Mouse (Mus musculus): ENCODE results near the gene Slc2a2. TPM values are rescaled to one million over a fixed set of nuclear protein-coding genes. Genes with fewer than 3 reads are reported as not detected.
"Not testable (repeated sequence)": the region's sequence is repeated elsewhere in the genome, so short reads cannot be mapped to it uniquely, and the experiment has no call there.

The Slc2a2 gene
- polyA plus RNA-seq, 1 experiment from 2014 or later: not detected

GRCm38 (mm10) chr3:28743251-28743650 lies 45.5 kb downstream of the Slc2a2 start:
- ATAC-seq (ENCODE audit: low FRiP score, low TSS enrichment) (no peak), DNase-seq (peak; percentile 45)
- Histone ChIP-seq H3K36me3 (ENCODE audit: control insufficient read depth, insufficient read depth, low read length) (no peaks in the 10 kb centered on the region), H3K4me3 (replicated peaks; ENCODE audit: low read depth, low read length) (no peak overlapping the region), H3K9me3 (ENCODE audit: control insufficient read depth, low read length) (no peaks in the 10 kb centered on the region), H3K27ac (replicated peaks; ENCODE audit: low read depth, low read length) (0 out of 2 replicates have a peak overlapping the region, but pooled peaks have one; percentile 41), H3K27me3 (ENCODE audit: control insufficient read depth, insufficient read depth, low read length) (no peaks in the 10 kb centered on the region), H3K9ac (replicated peaks; ENCODE audit: low read length) (no peak overlapping the region), H3K4me2 (ENCODE audit: low read length) (no peak overlapping the region), H3K4me1 (ENCODE audit: control insufficient read depth, insufficient read depth, low read length) (no peaks in the 10 kb centered on the region)
- WGBS: 35% methylated on average over 8 of the region's 8 CpGs

GRCm38 (mm10) chr3:28745835-28746483 lies 48.3 kb downstream of the Slc2a2 start:
- WGBS: 31% methylated on average over 7 of the region's 7 CpGs
- no peak overlapping the region for H3K4me2 ChIP-seq (ENCODE audit: low read length)
- H3K27ac ChIP-seq (replicated peaks; ENCODE audit: low read depth, low read length): no peak overlapping the region
- H3K4me3 ChIP-seq (replicated peaks; ENCODE audit: low read depth, low read length): no peak overlapping the region
- no peaks in the 10 kb centered on the region for H3K9me3 ChIP-seq (ENCODE audit: control insufficient read depth, low read length)
- no peak overlapping the region for H3K9ac ChIP-seq (replicated peaks; ENCODE audit: low read length)
- ATAC-seq (ENCODE audit: low FRiP score, low TSS enrichment): peak; percentile 86
- H3K36me3 ChIP-seq (ENCODE audit: control insufficient read depth, insufficient read depth, low read length): no peaks in the 10 kb centered on the region
- no peaks in the 10 kb centered on the region for H3K27me3 ChIP-seq (ENCODE audit: control insufficient read depth, insufficient read depth, low read length)
- H3K4me1 ChIP-seq (ENCODE audit: control insufficient read depth, insufficient read depth, low read length): no peaks in the 10 kb centered on the region
- DNase-seq: peak; percentile 95

- H3K4me1 ChIP-seq (ENCODE audit: control insufficient read depth, insufficient read depth, low read length): no peaks in the 10 kb centered on the region
- WGBS: 89% methylated on average over 3 of the region's 3 CpGs
- H3K9me3 ChIP-seq (ENCODE audit: control insufficient read depth, low read length): no peaks in the 10 kb centered on the region
- no peaks in the 10 kb centered on the region for H3K27me3 ChIP-seq (ENCODE audit: control insufficient read depth, insufficient read depth, low read length)
- H3K27ac ChIP-seq (replicated peaks; ENCODE audit: low read depth, low read length): no peak overlapping the region
- H3K4me3 ChIP-seq (replicated peaks; ENCODE audit: low read depth, low read length): no peak overlapping the region
- DNase-seq (no peak), ATAC-seq (ENCODE audit: low FRiP score, low TSS enrichment) (no peak)
- H3K4me2 ChIP-seq (ENCODE audit: low read length): no peak overlapping the region
- no peaks in the 10 kb centered on the region for H3K36me3 ChIP-seq (ENCODE audit: control insufficient read depth, insufficient read depth, low read length)
- H3K9ac ChIP-seq (replicated peaks; ENCODE audit: low read length): no peak overlapping the region
These were observed 50.4 kb downstream of the Slc2a2 start for GRCm38 (mm10) chr3:28748151-28748550.

- H3K27ac ChIP-seq (replicated peaks; ENCODE audit: low read depth, low read length): no peak overlapping the region
- no peak overlapping the region for H3K4me3 ChIP-seq (replicated peaks; ENCODE audit: low read depth, low read length)
- ATAC-seq (ENCODE audit: low FRiP score, low TSS enrichment) (no peak), DNase-seq (no peak)
- no peaks in the 10 kb centered on the region for H3K36me3 ChIP-seq (ENCODE audit: control insufficient read depth, insufficient read depth, low read length)
- no peak overlapping the region for H3K4me2 ChIP-seq (ENCODE audit: low read length)
- no peaks in the 10 kb centered on the region for H3K9me3 ChIP-seq (ENCODE audit: control insufficient read depth, low read length)
- no peaks in the 10 kb centered on the region for H3K27me3 ChIP-seq (ENCODE audit: control insufficient read depth, insufficient read depth, low read length)
- H3K4me1 ChIP-seq (ENCODE audit: control insufficient read depth, insufficient read depth, low read length): no peaks in the 10 kb centered on the region
- H3K9ac ChIP-seq (replicated peaks; ENCODE audit: low read length): no peak overlapping the region
These were observed 51.3 kb downstream of the Slc2a2 start for GRCm38 (mm10) chr3:28748956-28749355.

- Histone ChIP-seq H3K4me2 (ENCODE audit: low read length) (no peak overlapping the region), H3K4me1 (ENCODE audit: control insufficient read depth, insufficient read depth, low read length) (0 out of 2 replicates have a peak, but pooled peaks cover 2% of the 10 kb centered on the region), H3K9me3 (ENCODE audit: control insufficient read depth, low read length) (no peaks in the 10 kb centered on the region), H3K4me3 (replicated peaks; ENCODE audit: low read depth, low read length) (no peak overlapping the region), H3K9ac (replicated peaks; ENCODE audit: low read length) (no peak overlapping the region), H3K36me3 (ENCODE audit: control insufficient read depth, insufficient read depth, low read length) (no peaks in the 10 kb centered on the region), H3K27ac (replicated peaks; ENCODE audit: low read depth, low read length) (no peak overlapping the region), H3K27me3 (ENCODE audit: control insufficient read depth, insufficient read depth, low read length) (no peaks in the 10 kb centered on the region)
- DNase-seq: peak; percentile 47
- ATAC-seq (ENCODE audit: low FRiP score, low TSS enrichment): no peak
- 65% methylated on average over 7 of the region's 7 CpGs for WGBS
These were observed 57.8 kb downstream of the Slc2a2 start for GRCm38 (mm10) chr3:28755477-28755876.

- ATAC-seq (ENCODE audit: low FRiP score, low TSS enrichment): no peak
- no peak overlapping the region for H3K4me2 ChIP-seq (ENCODE audit: low read length)
- no peak overlapping the region for H3K4me3 ChIP-seq (replicated peaks; ENCODE audit: low read depth, low read length)
- 86% methylated on average over 8 of the region's 8 CpGs for WGBS
- H3K9ac ChIP-seq (replicated peaks; ENCODE audit: low read length): no peak overlapping the region
- DNase-seq: no peak
- H3K4me1 ChIP-seq (ENCODE audit: control insufficient read depth, insufficient read depth, low read length): 0 out of 2 replicates have a peak, but pooled peaks cover 2% of the 10 kb centered on the region
- no peak overlapping the region for H3K27ac ChIP-seq (replicated peaks; ENCODE audit: low read depth, low read length)
- no peaks in the 10 kb centered on the region for H3K27me3 ChIP-seq (ENCODE audit: control insufficient read depth, insufficient read depth, low read length)
- no peaks in the 10 kb centered on the region for H3K9me3 ChIP-seq (ENCODE audit: control insufficient read depth, low read length)
- no peaks in the 10 kb centered on the region for H3K36me3 ChIP-seq (ENCODE audit: control insufficient read depth, insufficient read depth, low read length)
These were observed 63.6 kb downstream of the Slc2a2 start for GRCm38 (mm10) chr3:28761225-28761789.

GRCm38 (mm10) chr3:28766935-28767334 lies 69.2 kb downstream of the Slc2a2 start:
- Histone ChIP-seq H3K27ac (replicated peaks; ENCODE audit: low read depth, low read length) (no peak overlapping the region), H3K4me1 (ENCODE audit: control insufficient read depth, insufficient read depth, low read length) (no peaks in the 10 kb centered on the region), H3K9me3 (ENCODE audit: control insufficient read depth, low read length) (no peaks in the 10 kb centered on the region), H3K27me3 (ENCODE audit: control insufficient read depth, insufficient read depth, low read length) (no peaks in the 10 kb centered on the region), H3K4me3 (replicated peaks; ENCODE audit: low read depth, low read length) (no peak overlapping the region), H3K36me3 (ENCODE audit: control insufficient read depth, insufficient read depth, low read length) (no peaks in the 10 kb centered on the region), H3K9ac (replicated peaks; ENCODE audit: low read length) (no peak overlapping the region), H3K4me2 (ENCODE audit: low read length) (no peak overlapping the region)
- WGBS: 90% methylated on average over 4 of the region's 4 CpGs
- ATAC-seq (ENCODE audit: low FRiP score, low TSS enrichment) (no peak), DNase-seq (no peak)

- Histone ChIP-seq H3K9ac (replicated peaks; ENCODE audit: low read length) (no peak overlapping the region), H3K27me3 (ENCODE audit: control insufficient read depth, insufficient read depth, low read length) (no peaks in the 10 kb centered on the region), H3K27ac (replicated peaks; ENCODE audit: low read depth, low read length) (no peak overlapping the region), H3K9me3 (ENCODE audit: control insufficient read depth, low read length) (no peaks in the 10 kb centered on the region), H3K4me2 (ENCODE audit: low read length) (no peak overlapping the region), H3K4me3 (replicated peaks; ENCODE audit: low read depth, low read length) (no peak overlapping the region), H3K36me3 (ENCODE audit: control insufficient read depth, insufficient read depth, low read length) (no peaks in the 10 kb centered on the region), H3K4me1 (ENCODE audit: control insufficient read depth, insufficient read depth, low read length) (no peaks in the 10 kb centered on the region)
- ATAC-seq (ENCODE audit: low FRiP score, low TSS enrichment): no peak
- DNase-seq: no peak
- 80% methylated on average over 3 of the region's 3 CpGs for WGBS
These were observed 70.5 kb downstream of the Slc2a2 start for GRCm38 (mm10) chr3:28768222-28768621.

- H3K27ac ChIP-seq (replicated peaks; ENCODE audit: low read depth, low read length); H3K27me3 ChIP-seq (ENCODE audit: control insufficient read depth, insufficient read depth, low read length); ATAC-seq (ENCODE audit: low FRiP score, low TSS enrichment); H3K36me3 ChIP-seq (ENCODE audit: control insufficient read depth, insufficient read depth, low read length); DNase-seq; H3K4me1 ChIP-seq (ENCODE audit: control insufficient read depth, insufficient read depth, low read length); H3K4me3 ChIP-seq (replicated peaks; ENCODE audit: low read depth, low read length); H3K9ac ChIP-seq (replicated peaks; ENCODE audit: low read length); H3K9me3 ChIP-seq (ENCODE audit: control insufficient read depth, low read length); H3K4me2 ChIP-seq (ENCODE audit: low read length): not testable (repeated sequence)
- 63% methylated on average over 4 of the region's 4 CpGs for WGBS
These were observed 75.2 kb downstream of the Slc2a2 start for GRCm38 (mm10) chr3:28772919-28773318.

All from midbrain, embryonic 14.5 days (tissue).